Mouse (Mus musculus) spleen, embryonic (tissue): ENCODE results near the gene Kif9.

ENCODE experiments used
- CTCF ChIA-PET: fragments of 350-600 bp; sonication (Branson Sonifier 250); formaldehyde crosslinking; loops from one replicate; lab custom pipeline; 2022; lab: Charles Lee

Kif9 gene

GRCm38 (mm10) chr9:110488841-110489240 lies 12.1 kb downstream of the Kif9 start:
- CTCF ChIA-PET = no interaction called here

GRCm38 (mm10) chr9:110490913-110491312 lies 14.2 kb downstream of the Kif9 start:
- CTCF ChIA-PET = no interaction called here

- CTCF ChIA-PET = no interaction called here
Observed at GRCm38 (mm10) chr9:110525737-110526136, 49.0 kb downstream of the Kif9 start.

GRCm38 (mm10) chr9:110529002-110529737 lies 52.4 kb downstream of the Kif9 start:
- CTCF ChIA-PET = interaction anchor here (0.6 kb wide), 1 partner anchor 9 kb away, joined by 4 read pairs; no protein-coding TSS in a partner anchor

DNA sequence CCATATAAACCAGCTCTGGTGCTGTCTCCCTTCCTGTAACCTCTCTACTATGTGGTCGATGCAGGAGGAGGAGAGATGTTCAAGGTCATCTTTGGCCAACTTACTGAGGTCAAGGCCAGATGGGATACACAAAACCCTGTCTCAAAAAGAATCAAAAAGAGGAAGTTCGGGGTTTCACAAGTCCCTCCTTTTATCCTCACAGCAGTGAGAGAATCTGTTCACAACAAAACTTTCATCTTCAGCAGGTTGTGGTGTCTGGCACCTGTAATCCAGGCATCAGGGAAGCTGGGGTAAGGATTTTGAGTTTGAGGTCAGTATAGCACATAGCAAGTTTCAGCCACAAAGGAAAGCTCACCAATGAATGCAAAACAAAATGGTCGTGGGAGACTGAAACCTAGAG lies 53.9 kb downstream of the Kif9 start:
- CTCF ChIA-PET = no interaction called here

DNA sequence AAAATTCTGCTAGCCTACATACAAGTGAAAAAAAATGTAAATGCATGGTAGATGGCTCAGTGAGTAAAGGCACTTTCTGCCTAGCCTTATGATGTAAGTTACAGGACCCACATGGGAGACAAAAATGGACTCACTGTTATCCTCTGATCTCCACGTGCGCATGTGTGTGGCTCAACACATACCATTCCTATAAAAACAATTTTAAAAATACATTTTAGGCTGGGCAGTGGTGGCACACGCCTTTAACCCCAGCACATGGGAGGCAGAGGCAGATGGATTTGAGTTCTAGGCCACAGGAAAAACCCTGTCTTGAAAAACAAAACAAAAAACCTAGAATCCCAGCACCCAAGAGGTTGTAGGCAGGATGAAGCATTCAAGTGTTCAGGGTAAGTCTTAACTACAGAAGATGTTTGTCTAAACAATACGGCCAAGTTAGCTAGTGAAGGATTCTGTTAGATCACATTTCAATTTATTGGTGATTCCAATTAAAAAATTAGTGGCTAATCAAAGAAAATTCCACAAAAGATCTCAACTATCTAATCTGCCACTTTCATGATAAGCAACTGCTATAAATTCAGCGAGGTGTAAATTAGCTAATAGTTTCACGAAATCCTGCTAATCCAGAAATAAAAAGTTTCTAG lies 54.5 kb downstream of the Kif9 start:
- CTCF ChIA-PET = interaction anchor here (0.6 to 0.7 kb wide), 3 partner anchors 53 to 201 kb away, joined by 3 to 8 read pairs (median 5); no protein-coding TSS in a partner anchor

GRCm38 (mm10) chr9:110531914-110532489 lies 55.2 kb downstream of the Kif9 start:
- CTCF ChIA-PET = interaction anchor here (0.7 to 1.2 kb wide), 3 partner anchors 55 to 200 kb away, joined by 3 to 5 read pairs (median 3); partner anchors contain the start of genes Kif9 and Klhl18

GRCm38 (mm10) chr9:110532538-110533291 lies 56.0 kb downstream of the Kif9 start, which contains the start of gene Setd2:
Setd2 (plus strand) TSS chr9:110532597.
- CTCF ChIA-PET = interaction anchor here (0.5 to 1.2 kb wide), 4 partner anchors 56 to 129 kb away, joined by 3 to 5 read pairs (median 3); partner anchors contain the start of genes Kif9 and Klhl18

GRCm38 (mm10) chr9:110533645-110534044 lies 56.9 kb downstream of the Kif9 start:
- CTCF ChIA-PET = interaction anchor here (0.5 kb wide), 1 partner anchor 94 kb away, joined by 3 read pairs; no protein-coding TSS in a partner anchor

- CTCF ChIA-PET = interaction anchor here (1.0 kb wide), 1 partner anchor 9 kb away, joined by 3 read pairs; no protein-coding TSS in a partner anchor
Observed at GRCm38 (mm10) chr9:110535114-110535513, 58.4 kb downstream of the Kif9 start.

DNA sequence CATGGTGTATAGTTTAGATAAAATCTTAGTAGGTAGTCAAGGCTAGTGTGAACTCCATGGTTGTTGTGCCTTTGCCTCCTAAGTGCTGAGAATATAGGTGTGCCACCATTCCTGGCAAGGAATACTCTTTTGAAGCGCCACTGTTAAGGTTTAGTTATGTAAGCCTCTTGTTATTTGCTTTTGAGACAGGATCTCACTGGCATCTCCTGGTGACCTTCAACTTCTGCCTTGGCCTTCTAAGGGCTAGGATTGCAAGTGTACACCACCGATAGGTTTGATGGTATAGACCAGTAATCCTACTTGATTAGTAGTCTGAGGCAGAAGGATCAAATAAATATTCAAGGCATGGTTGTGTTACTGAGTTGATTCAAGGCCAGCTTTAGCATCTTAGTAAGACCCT lies 59.9 kb downstream of the Kif9 start:
- CTCF ChIA-PET = no interaction called here

DNA sequence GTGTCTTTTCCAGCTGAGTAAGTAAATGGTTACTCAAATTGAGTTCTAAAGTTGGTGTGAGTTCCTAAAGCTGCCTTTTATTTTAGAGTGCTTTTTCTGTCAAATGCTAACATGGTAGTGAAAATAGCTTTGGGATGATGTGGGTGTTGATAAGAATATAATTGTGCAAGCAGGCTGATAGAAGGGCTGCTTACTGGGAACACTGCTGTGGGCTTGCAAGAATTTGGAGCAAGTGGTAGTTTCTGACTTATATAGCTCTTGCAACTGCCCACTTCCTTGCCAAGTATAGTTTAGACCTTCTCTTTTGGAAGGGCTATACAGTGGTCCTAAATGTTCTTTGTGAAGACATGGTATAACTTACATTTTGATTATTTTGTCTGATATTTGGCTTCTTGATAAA lies 61.8 kb downstream of the Kif9 start:
- CTCF ChIA-PET = interaction anchor here (0.6 kb wide), 1 partner anchor 9 kb away, joined by 4 read pairs; no protein-coding TSS in a partner anchor

GRCm38 (mm10) chr9:110541988-110542387 lies 65.2 kb downstream of the Kif9 start:
- CTCF ChIA-PET = interaction anchor here (0.8 kb wide), 1 partner anchor 161 kb away, joined by 3 read pairs; no protein-coding TSS in a partner anchor

- CTCF ChIA-PET = no interaction called here
Observed at GRCm38 (mm10) chr9:110548261-110548660, 71.5 kb downstream of the Kif9 start.

GRCm38 (mm10) chr9:110568309-110568708 lies 91.6 kb downstream of the Kif9 start:
- CTCF ChIA-PET = no interaction called here
